Mouse (Mus musculus) kidney, adult 2 months (tissue): ENCODE measurements around the gene Akr1b3. TPM values are rescaled to one million over a fixed set of nuclear protein-coding genes. Genes with fewer than 3 reads are reported as not detected.
"Not testable (repeated sequence)": the region's sequence is repeated elsewhere in the genome, so short reads cannot be mapped to it uniquely, and the experiment has no call there.

ENCODE experiments used
- DNase-seq: peaks from one replicate; pipeline ENCODE4 v3.0.0; 2021
- H3K27ac ChIP-seq: fragments of 200-500 bp; 2 replicates; pipeline ENCODE4 v1.5.1; 2012; ENCODE audit warnings: low read depth, low read length, control low read depth, inconsistent platforms; ENCODE audit not compliant: insufficient read depth
- H3K27me3 ChIP-seq: fragments of 200-500 bp; replicated peaks from 2 replicates; pipeline ENCODE4 v1.6.1; 2012; ENCODE audit warnings: mild to moderate bottlenecking, moderate library complexity, low read length, inconsistent platforms; ENCODE audit not compliant: control insufficient read depth, insufficient read depth
- H3K36me3 ChIP-seq: fragments of 200-500 bp; 2 replicates; pipeline ENCODE4 v1.6.1; 2012; ENCODE audit warnings: mild to moderate bottlenecking, moderate library complexity, low read length, inconsistent platforms; ENCODE audit not compliant: control insufficient read depth, insufficient read depth
- H3K4me1 ChIP-seq: fragments of 200-500 bp; 2 replicates; pipeline ENCODE4 v1.6.1; 2011; ENCODE audit warnings: low read length; ENCODE audit not compliant: control insufficient read depth, insufficient read depth
- H3K4me3 ChIP-seq: fragments of 200-500 bp; 2 replicates; pipeline ENCODE4 v1.5.1; 2011; ENCODE audit warnings: mild to moderate bottlenecking, low read depth, low read length, control low read depth; ENCODE audit not compliant: insufficient read depth
- CTCF ChIP-seq: fragments of 200-500 bp; conservative IDR thresholded peaks from 2 replicates; pipeline ENCODE4 v1.5.1; 2011; ENCODE audit warnings: low read depth, mild to moderate bottlenecking, control low read depth, low read length, moderate library complexity, mixed read lengths; ENCODE audit not compliant: insufficient read depth, insufficient read length
- POLR2A ChIP-seq: fragments of 200-500 bp; IDR thresholded peaks from one replicate; pipeline ENCODE4 v1.6.1; 2011; ENCODE audit warnings: low read depth, low read length, control low read depth
- WGBS: fragments of 180-500 bp; shearing (Covaris S2); methylation state at CpG from one replicate; pipeline ENCODE4 v1.1.7; 2018; 5-methylcytosine and 5-hydroxymethylcytosine counted together
- polyA plus RNA-seq: library from polyadenylated mRNA; depleted of rRNA; stranded (reverse); fragments of >200 nt; gene quantifications from 2 replicates; pipeline ENCODE4 v1.2.3, GENCODE M21; 2012

Gene Akr1b3
- polyA plus RNA-seq, 1 experiment: 208 TPM

- 93% methylated on average over 3 of the region's 3 CpGs for WGBS
- no peak for DNase-seq
- no peaks in the 10 kb centered on the region for H3K36me3 ChIP-seq
These were observed 35.1 kb upstream of the Akr1b3 start for GRCm38 (mm10) chr6:34352401-34352800.

GRCm38 (mm10) chr6:34351481-34351880 is 34.2 kb upstream of the Akr1b3 start:
- H3K36me3 ChIP-seq, H3K4me1 ChIP-seq, DNase-seq, H3K27me3 ChIP-seq, H3K27ac ChIP-seq, H3K4me3 ChIP-seq: not testable (repeated sequence)
- WGBS: 49% methylated on average over 10 of the region's 10 CpGs

More at GRCm38 (mm10) chr6:34352401-34352800, 35.1 kb upstream of the Akr1b3 start:
- Histone ChIP-seq H3K4me3 (no peak overlapping the region), H3K27ac (no peak overlapping the region), H3K27me3 (no peaks in the 10 kb centered on the region), H3K4me1 (peaks cover 3% of the 10 kb centered on the region; the same call in 1 of the 2 replicates)
- TF ChIP-seq POLR2A: no peak
- no peak for TF ChIP-seq CTCF

GRCm38 (mm10) chr6:34350037-34350699 is 32.9 kb upstream of the Akr1b3 start:
- H3K4me1 ChIP-seq: no peaks in the 10 kb centered on the region
- TF ChIP-seq POLR2A (no peak), CTCF (no peak)
- 75% methylated on average over 12 of the region's 12 CpGs for WGBS
- H3K27ac ChIP-seq: no peak overlapping the region
- no peak for DNase-seq
- no peaks in the 10 kb centered on the region for H3K27me3 ChIP-seq
- no peak overlapping the region for H3K4me3 ChIP-seq
- H3K36me3 ChIP-seq: no peaks in the 10 kb centered on the region

GRCm38 (mm10) chr6:34346096-34346898 is 29.0 kb upstream of the Akr1b3 start:
- Histone ChIP-seq H3K27me3 (no peaks in the 10 kb centered on the region), H3K36me3 (no peaks in the 10 kb centered on the region), H3K27ac (no peak overlapping the region), H3K4me3 (no peak overlapping the region), H3K4me1 (no peaks in the 10 kb centered on the region)
- WGBS: 53% methylated on average over 14 of the region's 14 CpGs
- DNase-seq: peak; percentile 63
- TF ChIP-seq POLR2A (no peak), CTCF (peak; percentile 88)

- Histone ChIP-seq H3K4me3 (no peak overlapping the region), H3K36me3 (no peaks in the 10 kb centered on the region), H3K4me1 (no peaks in the 10 kb centered on the region), H3K27ac (no peak overlapping the region), H3K27me3 (no peaks in the 10 kb centered on the region)
- TF ChIP-seq POLR2A (no peak), CTCF (no peak)
- DNase-seq: peak; percentile 39
- WGBS: 32% methylated on average over 9 of the region's 9 CpGs
These were observed 27.7 kb upstream of the Akr1b3 start for GRCm38 (mm10) chr6:34344935-34345334.

GRCm38 (mm10) chr6:34344135-34344850 is 27.0 kb upstream of the Akr1b3 start:
- no peak overlapping the region for H3K27ac ChIP-seq
- no peaks in the 10 kb centered on the region for H3K36me3 ChIP-seq
- H3K27me3 ChIP-seq: no peaks in the 10 kb centered on the region
- no peak overlapping the region for H3K4me3 ChIP-seq
- DNase-seq: no peak
- 65% methylated on average over 10 of the region's 10 CpGs for WGBS
- H3K4me1 ChIP-seq: no peaks in the 10 kb centered on the region
- no peak for TF ChIP-seq POLR2A
- no peak for TF ChIP-seq CTCF

GRCm38 (mm10) chr6:34343426-34343825 is 26.1 kb upstream of the Akr1b3 start:
- Histone ChIP-seq H3K36me3 (no peaks in the 10 kb centered on the region), H3K4me3 (no peak overlapping the region), H3K27ac (no peak overlapping the region), H3K4me1 (no peaks in the 10 kb centered on the region), H3K27me3 (no peaks in the 10 kb centered on the region)
- WGBS: 84% methylated on average over 6 of the region's 6 CpGs
- DNase-seq: no peak
- TF ChIP-seq CTCF (no peak), POLR2A (no peak)
